In the genomic region with DNA sequence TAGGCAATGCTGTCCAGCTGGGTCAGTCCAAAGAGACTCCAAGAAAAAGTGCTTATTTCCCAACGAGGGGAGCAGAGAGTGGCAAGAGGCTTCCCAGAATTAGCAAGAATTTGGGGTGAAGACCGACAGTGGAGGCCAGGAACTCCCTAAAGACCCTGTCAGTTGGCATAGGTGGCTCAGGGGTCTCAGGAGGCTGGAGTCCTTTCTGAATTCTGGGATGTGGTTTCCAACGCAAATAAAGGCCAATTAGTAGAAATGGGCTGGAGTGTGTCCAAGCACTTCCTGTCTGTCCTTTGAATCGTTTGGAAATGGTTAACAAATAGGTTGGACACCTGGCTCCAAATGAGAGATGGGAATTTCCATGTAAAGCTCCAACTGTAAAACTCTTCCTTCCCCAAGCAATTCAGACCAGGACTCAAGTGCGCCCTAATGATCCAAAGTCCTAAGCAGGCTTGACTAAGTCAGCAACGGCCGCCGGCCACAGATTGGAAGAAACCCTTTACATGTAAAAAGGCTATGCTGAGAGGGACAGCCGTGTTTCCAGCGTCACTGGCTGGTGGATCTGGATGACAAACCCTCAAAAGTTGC, we compare ENCODE assay signal across 11 mouse cellular contexts. TPM values are rescaled to one million over a fixed set of nuclear protein-coding genes. Genes with fewer than 3 reads are reported as not detected.
DNase-seq lines count a peak whose midpoint lies in the region; ATAC-seq and TF ChIP-seq lines count a peak whose summit lies in the region.
"Had no signal": no experiment of that assay in that cellular context is flagged by ENCODE, and none has a peak within 500 bp of the region (broad histone marks: within the 10 kb centered on the region; RNA-seq: fewer than 3 reads in every experiment).

No protein-coding gene starts in this region.

- ATAC-seq in heart, postnatal 0 days (ENCODE audit: insufficient read depth, low read depth), result no peak
- no peak for ATAC-seq in midbrain, embryonic 14.5 days (ENCODE audit: low FRiP score, low TSS enrichment)

- H3K36me3 ChIP-seq in heart, postnatal 0 days (replicated peaks; ENCODE audit: control insufficient read depth, insufficient read depth, low read length), result no peaks in the 10 kb centered on the region
- peaks cover 1% of the 10 kb centered on the region; the same call in 1 of the 2 replicates for H3K36me3 ChIP-seq in midbrain, embryonic 14.5 days (ENCODE audit: control insufficient read depth, insufficient read depth, low read length)

- no peak overlapping the region for H3K4me3 ChIP-seq in heart, postnatal 0 days (ENCODE audit: low read depth, low read length)
- no peak overlapping the region for H3K4me3 ChIP-seq in cortical plate, adult 2 months (ENCODE audit: insufficient read depth, low read length)
- H3K4me3 ChIP-seq in midbrain, embryonic 14.5 days (replicated peaks; ENCODE audit: low read depth, low read length), result no peak overlapping the region
- H3K4me3 ChIP-seq: erythroblast, embryonic 14.5 days had no signal

- WGBS in heart, postnatal 0 days, result 72% methylated on average over 10 of the region's 10 CpGs
- 82% methylated on average over 10 of the region's 10 CpGs for WGBS in midbrain, embryonic 14.5 days

- intact Hi-C loops in heart, postnatal 36 days (cut with DNase I), result no loop called here

- H3K27me3 ChIP-seq in heart, postnatal 0 days (ENCODE audit: control insufficient read depth, insufficient read depth, low read length), result no peaks in the 10 kb centered on the region
- H3K27me3 ChIP-seq in midbrain, embryonic 14.5 days (ENCODE audit: control insufficient read depth, insufficient read depth, low read length), result no peaks in the 10 kb centered on the region

- no peak overlapping the region for H3K4me2 ChIP-seq in heart, postnatal 0 days (ENCODE audit: low read depth, low read length)
- no peak overlapping the region for H3K4me2 ChIP-seq in midbrain, embryonic 14.5 days (ENCODE audit: low read length)

- H3K9ac ChIP-seq in heart, postnatal 0 days (replicated peaks; ENCODE audit: low read depth, low read length), result no peak overlapping the region
- no peak overlapping the region for H3K9ac ChIP-seq in midbrain, embryonic 14.5 days (replicated peaks; ENCODE audit: low read length)

- H3K27ac ChIP-seq in heart, postnatal 0 days (ENCODE audit: low read depth), result peak overlapping the region; percentile 70; the same call in 1 of the 2 replicates
- 0 out of 2 replicates have a peak overlapping the region, but pooled peaks have one; percentile 71 for H3K27ac ChIP-seq in cortical plate, adult 2 months (ENCODE audit: insufficient read depth, low read length)
- no peak overlapping the region for H3K27ac ChIP-seq in midbrain, embryonic 14.5 days (replicated peaks; ENCODE audit: low read depth, low read length)

- TF ChIP-seq EP300 in heart, postnatal 0 days (IDR thresholded peaks at IDR 0.05; ENCODE audit: low read depth), result no peak

- TF ChIP-seq CTCF in heart, postnatal 0 days (IDR thresholded peaks at IDR 0.05; ENCODE audit: low read depth), result no peak
- no peak for TF ChIP-seq CTCF in cortical plate, adult 2 months (IDR thresholded peaks at IDR 0.05; ENCODE audit: extremely low read depth, insufficient read depth, low read length)

- H3K9me3 ChIP-seq in heart, postnatal 0 days (replicated peaks; ENCODE audit: control insufficient read depth, low read length), result no peaks in the 10 kb centered on the region
- no peaks in the 10 kb centered on the region for H3K9me3 ChIP-seq in midbrain, embryonic 14.5 days (ENCODE audit: control insufficient read depth, low read length)

- no peak for DNase-seq in heart, postnatal 0 days (ENCODE audit: low spot score)
- DNase-seq in heart, postnatal 36 days, result no peak
- DNase-seq in CD4-positive helper T cell, adult 2 months (ENCODE audit: low read depth, low spot score), result peak; percentile 16
- peak; percentile 62 to 79 for DNase-seq in kidney, postnatal 25 days
- no peak for DNase-seq in midbrain, embryonic 14.5 days
- DNase-seq in spleen, postnatal 36 days (ENCODE audit: low spot score in 2 of 2), result no peak
- DNase-seq in retina, postnatal 1 day, result no peak
- DNase-seq: cerebellum, adult 8-10 months; gastrocnemius, postnatal 25 days had no signal

- TF ChIP-seq POLR2A in cortical plate, adult 2 months (IDR thresholded peaks at IDR 0.05; ENCODE audit: extremely low read depth, insufficient read depth, low read length), result no peak

- peaks cover 34% of the 10 kb centered on the region for H3K4me1 ChIP-seq in heart, postnatal 0 days (ENCODE audit: control insufficient read depth, insufficient read depth)
- no peaks in the 10 kb centered on the region for H3K4me1 ChIP-seq in cortical plate, adult 2 months (ENCODE audit: control insufficient read depth, insufficient read depth, low read length)
- H3K4me1 ChIP-seq in midbrain, embryonic 14.5 days (ENCODE audit: control insufficient read depth, insufficient read depth, low read length), result no peaks in the 10 kb centered on the region

RNA-seq across cellular contexts. Expression of gene Tubd1, which starts 35.0 kb away (rescaled TPM):
- total RNA-seq in heart, postnatal 0 days (2014; rRNA removed; ENCODE audit: low replicate concordance), result 2.5 and 16.6 TPM in 2 replicates
- polyA plus RNA-seq in heart, postnatal 0 days (2015; fragmentation: Nextera tagmentation; extraction: Ambion mirVana), result 8.0 and 10.6 TPM in 2 replicates
- total RNA-seq in heart, postnatal 36 days (2021), result 1 to 10 TPM; 6.2 to 6.7 TPM
- polyA plus RNA-seq in cortical plate, adult 2 months (2012; rRNA removed), result 6.6 and 6.7 TPM in 2 replicates
- 4.7 and 6.1 TPM in 2 replicates for polyA plus RNA-seq in midbrain, embryonic 14.5 days (2014; fragmentation: Nextera tagmentation; extraction: Ambion mirVana)

RNA-seq across cellular contexts. Expression of gene Rps6kb1, which starts 35.2 kb away (rescaled TPM):
- 10.5 and 13.2 TPM in 2 replicates for total RNA-seq in heart, postnatal 0 days (2014; rRNA removed; ENCODE audit: low replicate concordance)
- polyA plus RNA-seq in heart, postnatal 0 days (2015; fragmentation: Nextera tagmentation; extraction: Ambion mirVana), result 32.7 and 37.1 TPM in 2 replicates
- total RNA-seq in heart, postnatal 36 days (2021), result 10 to 100 TPM; 19.3 to 23.2 TPM
- polyA plus RNA-seq in cortical plate, adult 2 months (2012; rRNA removed), result 24.7 and 25.3 TPM in 2 replicates
- 44.4 and 47.8 TPM in 2 replicates for polyA plus RNA-seq in midbrain, embryonic 14.5 days (2014; fragmentation: Nextera tagmentation; extraction: Ambion mirVana)

Comparison
In these comparisons a context has a peak if more than half of its experiments do, and no peak if none do; other contexts are left out.
1. DNase-seq: peak in CD4-positive helper T cell, adult 2 months (single experiment) and kidney, postnatal 25 days (2 of 2); none in heart, postnatal 0 days (single experiment), heart, postnatal 36 days (0 of 2), midbrain, embryonic 14.5 days (single experiment), spleen, postnatal 36 days (0 of 2) and retina, postnatal 1 day (single experiment).